Mouse (Mus musculus) embryonic facial prominence, embryonic 15.5 days (tissue): ENCODE measurements at regions not wholly inside any gene's neighbourhood (a gene's known extent, or its start where the extent isn't known, plus 50 kb on each side); places are given as distances from the start of the nearest gene placed in this dataset.

Experiments used
- ATAC-seq: fragments of 200-750 bp; cut with Nextera tagmentation; 2 replicates; pipeline ENCODE4 v1.8.0; 2017; ENCODE audit warnings: low read depth, moderate TSS enrichment; ENCODE audit not compliant: insufficient number of reproducible peaks, low FRiP score, low TSS enrichment
- H3K27ac ChIP-seq: fragments of 300-500 bp; sonication (generic); replicated peaks from 2 replicates; pipeline ENCODE4 v1.5.1; 2015; ENCODE audit warnings: mild to moderate bottlenecking, inconsistent platforms
- H3K27me3 ChIP-seq: fragments of 300-500 bp; sonication (generic); 2 replicates; pipeline ENCODE4 v1.6.1; 2015; ENCODE audit warnings: inconsistent platforms
- H3K36me3 ChIP-seq: fragments of 300-500 bp; sonication (generic); 2 replicates; pipeline ENCODE4 v1.6.1; 2015; ENCODE audit warnings: mild to moderate bottlenecking, inconsistent platforms
- H3K4me1 ChIP-seq: fragments of 300-500 bp; sonication (generic); 2 replicates; pipeline ENCODE4 v1.6.1; 2015; ENCODE audit warnings: inconsistent platforms
- H3K4me2 ChIP-seq: fragments of 300-500 bp; sonication (generic); replicated peaks from 2 replicates; pipeline ENCODE4 v1.6.1; 2015; ENCODE audit warnings: mild to moderate bottlenecking, inconsistent platforms
- H3K4me3 ChIP-seq: fragments of 300-500 bp; sonication (generic); replicated peaks from 2 replicates; pipeline ENCODE4 v1.5.1; 2015; ENCODE audit warnings: mild to moderate bottlenecking, inconsistent platforms
- H3K9ac ChIP-seq: fragments of 300-500 bp; sonication (generic); 2 replicates; pipeline ENCODE4 v1.6.1; 2015; ENCODE audit warnings: inconsistent platforms
- H3K9me3 ChIP-seq: fragments of 300-500 bp; sonication (generic); replicated peaks from 2 replicates; pipeline ENCODE4 v1.6.1; 2016; ENCODE audit warnings: inconsistent platforms
- WGBS: fragments of 180-500 bp; shearing (Covaris S2); methylation state at CpG from one replicate; pipeline ENCODE4 v1.1.7; 2015; 5-methylcytosine and 5-hydroxymethylcytosine counted together

- no peaks in the 10 kb centered on the region for H3K9me3 ChIP-seq
- no peaks in the 10 kb centered on the region for H3K36me3 ChIP-seq
- H3K4me1 ChIP-seq = no peaks in the 10 kb centered on the region
- ATAC-seq = no peak
- no peaks in the 10 kb centered on the region for H3K27me3 ChIP-seq
- WGBS = 81% methylated on average over 5 of the region's 5 CpGs
- H3K4me2 ChIP-seq = no peak overlapping the region
- H3K27ac ChIP-seq = no peak overlapping the region
- no peak overlapping the region for H3K4me3 ChIP-seq
- H3K9ac ChIP-seq = no peak overlapping the region
Measured at GRCm38 (mm10) chr10:125467503-125467902, 78.2 kb upstream of the Slc16a7 start.

GRCm38 (mm10) chr10:125488350-125488749, 99.1 kb upstream of the Slc16a7 start:
- ATAC-seq = no peak
- Histone ChIP-seq H3K36me3 (no peaks in the 10 kb centered on the region), H3K4me1 (no peaks in the 10 kb centered on the region), H3K9ac (no peak overlapping the region), H3K4me3 (no peak overlapping the region), H3K27ac (no peak overlapping the region), H3K27me3 (no peaks in the 10 kb centered on the region), H3K4me2 (no peak overlapping the region), H3K9me3 (no peaks in the 10 kb centered on the region)
- WGBS = 67% methylated on average over 3 of the region's 3 CpGs

DNA sequence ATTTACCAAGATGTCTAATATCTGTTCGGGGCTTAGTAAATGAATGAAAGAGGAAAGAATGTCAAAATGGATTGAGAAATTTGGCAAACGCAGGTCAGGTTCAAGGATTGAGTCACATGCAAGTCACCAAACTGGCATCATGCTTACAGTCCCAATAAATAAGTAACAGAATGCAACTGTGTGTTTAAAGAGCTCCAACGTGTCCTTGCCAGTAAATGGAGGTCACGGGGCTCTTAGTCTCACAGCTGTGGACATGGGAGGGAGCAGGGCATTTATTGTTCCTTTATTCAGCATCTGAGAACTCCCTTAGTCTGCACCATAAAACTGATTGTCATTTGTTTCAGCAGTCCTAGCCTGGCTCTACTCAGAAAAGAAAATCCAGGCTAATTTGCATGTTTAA, 101.1 kb upstream of the Slc16a7 start:
- H3K9me3 ChIP-seq = no peaks in the 10 kb centered on the region
- no peak overlapping the region for H3K4me2 ChIP-seq
- H3K36me3 ChIP-seq = no peaks in the 10 kb centered on the region
- no peak for ATAC-seq
- H3K9ac ChIP-seq = no peak overlapping the region
- no peaks in the 10 kb centered on the region for H3K4me1 ChIP-seq
- H3K27ac ChIP-seq = no peak overlapping the region
- 61% methylated on average over 4 of the region's 4 CpGs for WGBS
- no peak overlapping the region for H3K4me3 ChIP-seq
- H3K27me3 ChIP-seq = no peaks in the 10 kb centered on the region

GRCm38 (mm10) chr10:125494489-125494888, 105.2 kb upstream of the Slc16a7 start:
- Histone ChIP-seq H3K4me2 (no peak overlapping the region), H3K9me3 (no peaks in the 10 kb centered on the region), H3K9ac (no peak overlapping the region), H3K4me1 (no peaks in the 10 kb centered on the region), H3K27ac (no peak overlapping the region), H3K36me3 (no peaks in the 10 kb centered on the region), H3K4me3 (no peak overlapping the region), H3K27me3 (no peaks in the 10 kb centered on the region)
- ATAC-seq = no peak
- 81% methylated on average over 4 of the region's 4 CpGs for WGBS

DNA sequence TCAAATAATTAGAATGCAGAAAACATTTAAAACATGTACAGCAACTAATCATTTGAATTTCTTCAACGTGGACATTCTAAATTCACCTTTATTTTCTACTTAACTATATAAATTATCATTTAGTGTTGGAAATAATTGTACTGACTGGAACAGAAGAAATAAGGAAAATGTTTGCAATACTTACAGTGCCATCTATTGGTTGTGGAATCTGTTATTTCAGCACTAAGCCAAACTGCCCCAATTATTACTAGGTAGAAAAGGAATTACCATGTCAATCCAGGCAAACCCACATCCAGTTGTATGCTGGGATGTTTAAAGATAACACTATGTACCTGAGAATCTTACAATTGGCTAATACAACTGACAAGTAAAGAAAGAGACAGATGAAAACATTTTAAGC, 109.1 kb upstream of the Slc16a7 start:
- no peaks in the 10 kb centered on the region for H3K4me1 ChIP-seq
- H3K27me3 ChIP-seq = no peaks in the 10 kb centered on the region
- 38% methylated on average over 1 of the region's 1 CpGs for WGBS
- H3K36me3 ChIP-seq = no peaks in the 10 kb centered on the region
- H3K4me2 ChIP-seq = no peak overlapping the region
- H3K9ac ChIP-seq = no peak overlapping the region
- no peak overlapping the region for H3K27ac ChIP-seq
- H3K4me3 ChIP-seq = no peak overlapping the region
- H3K9me3 ChIP-seq = no peaks in the 10 kb centered on the region
- ATAC-seq = no peak

DNA sequence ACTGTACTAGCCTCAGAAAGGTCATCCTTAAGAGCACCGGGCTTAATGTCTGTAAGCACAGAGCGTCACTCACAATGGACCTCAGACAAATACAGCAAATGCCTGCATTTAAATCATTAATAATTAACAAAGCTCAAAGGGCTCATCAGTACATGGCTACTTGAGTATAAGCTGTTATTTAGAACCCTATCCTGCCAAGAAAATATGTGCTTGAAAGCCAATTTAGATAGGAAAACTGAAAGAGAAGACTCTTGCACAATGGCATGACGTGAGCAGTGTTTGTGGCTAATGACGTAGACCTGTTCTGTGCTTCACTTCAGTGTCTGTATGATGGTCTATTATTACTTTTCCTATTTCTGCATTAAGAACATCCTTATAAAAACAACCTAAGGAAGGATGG, 111.1 kb upstream of the Slc16a7 start:
- no peaks in the 10 kb centered on the region for H3K9me3 ChIP-seq
- H3K36me3 ChIP-seq = no peaks in the 10 kb centered on the region
- no peaks in the 10 kb centered on the region for H3K27me3 ChIP-seq
- no peak overlapping the region for H3K4me3 ChIP-seq
- ATAC-seq = no peak
- H3K4me1 ChIP-seq = no peaks in the 10 kb centered on the region
- H3K9ac ChIP-seq = no peak overlapping the region
- no peak overlapping the region for H3K4me2 ChIP-seq
- WGBS = 88% methylated on average over 4 of the region's 4 CpGs
- H3K27ac ChIP-seq = no peak overlapping the region

DNA sequence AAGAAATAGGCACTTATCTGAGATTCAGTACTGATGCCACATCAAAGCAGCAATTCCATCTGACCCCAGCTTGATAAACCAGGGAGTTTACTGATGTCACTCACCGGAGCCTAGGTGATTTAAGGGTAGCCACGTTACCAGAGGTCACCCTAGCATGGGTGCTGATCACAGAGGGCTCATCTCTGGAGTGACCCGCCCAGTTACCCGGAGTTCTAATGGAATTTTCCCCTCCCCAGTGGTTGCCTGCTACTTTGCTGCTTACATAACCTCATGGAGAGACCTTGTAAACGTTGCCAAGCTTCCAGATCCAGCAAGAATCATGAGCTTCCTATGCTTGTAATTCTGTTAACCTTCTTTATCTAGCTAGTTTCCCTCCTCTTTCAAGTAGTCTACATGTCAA, 125.8 kb upstream of the Slc16a7 start:
- Histone ChIP-seq H3K27me3 (no peaks in the 10 kb centered on the region), H3K36me3 (no peaks in the 10 kb centered on the region), H3K9me3 (no peaks in the 10 kb centered on the region), H3K4me3 (no peak overlapping the region), H3K4me1 (no peaks in the 10 kb centered on the region), H3K27ac (no peak overlapping the region), H3K9ac (no peak overlapping the region), H3K4me2 (no peak overlapping the region)
- WGBS = 70% methylated on average over 5 of the region's 5 CpGs
- ATAC-seq = no peak

GRCm38 (mm10) chr10:125530876-125531275, 141.6 kb upstream of the Slc16a7 start:
- no peak for ATAC-seq
- H3K9ac ChIP-seq = no peak overlapping the region
- 82% methylated on average over 6 of the region's 6 CpGs for WGBS

DNA sequence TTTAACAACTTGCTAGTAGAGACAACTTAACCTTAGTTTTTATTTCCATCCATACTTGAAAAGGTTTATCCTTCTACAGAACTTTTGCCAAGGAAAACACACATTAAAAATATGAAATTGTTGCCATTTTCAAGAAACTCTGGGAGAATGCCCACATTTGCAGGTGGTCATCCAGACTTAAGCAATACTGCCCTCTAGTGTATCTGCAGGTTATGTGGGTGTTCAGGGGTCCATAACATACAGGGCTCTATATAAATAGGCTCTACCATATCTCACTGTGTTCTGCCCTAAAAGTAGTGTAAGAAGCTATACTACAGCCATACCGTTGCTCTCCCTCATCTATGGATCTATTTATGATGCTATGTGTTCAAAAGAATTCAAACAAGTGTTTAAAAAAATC, 149.1 kb upstream of the Slc16a7 start:
- Histone ChIP-seq H3K4me3 (no peak overlapping the region), H3K27ac (no peak overlapping the region), H3K27me3 (no peaks in the 10 kb centered on the region), H3K36me3 (no peaks in the 10 kb centered on the region), H3K4me1 (no peaks in the 10 kb centered on the region), H3K9ac (no peak overlapping the region), H3K9me3 (no peaks in the 10 kb centered on the region), H3K4me2 (no peak overlapping the region)
- WGBS = 59% methylated on average over 1 of the region's 1 CpGs
- ATAC-seq = no peak

More at GRCm38 (mm10) chr10:125530876-125531275, 141.6 kb upstream of the Slc16a7 start:
- no peaks in the 10 kb centered on the region for H3K36me3 ChIP-seq
- no peaks in the 10 kb centered on the region for H3K27me3 ChIP-seq
- H3K4me1 ChIP-seq = no peaks in the 10 kb centered on the region
- no peak overlapping the region for H3K4me2 ChIP-seq
- H3K9me3 ChIP-seq = no peaks in the 10 kb centered on the region
- no peak overlapping the region for H3K27ac ChIP-seq
- H3K4me3 ChIP-seq = no peak overlapping the region

DNA sequence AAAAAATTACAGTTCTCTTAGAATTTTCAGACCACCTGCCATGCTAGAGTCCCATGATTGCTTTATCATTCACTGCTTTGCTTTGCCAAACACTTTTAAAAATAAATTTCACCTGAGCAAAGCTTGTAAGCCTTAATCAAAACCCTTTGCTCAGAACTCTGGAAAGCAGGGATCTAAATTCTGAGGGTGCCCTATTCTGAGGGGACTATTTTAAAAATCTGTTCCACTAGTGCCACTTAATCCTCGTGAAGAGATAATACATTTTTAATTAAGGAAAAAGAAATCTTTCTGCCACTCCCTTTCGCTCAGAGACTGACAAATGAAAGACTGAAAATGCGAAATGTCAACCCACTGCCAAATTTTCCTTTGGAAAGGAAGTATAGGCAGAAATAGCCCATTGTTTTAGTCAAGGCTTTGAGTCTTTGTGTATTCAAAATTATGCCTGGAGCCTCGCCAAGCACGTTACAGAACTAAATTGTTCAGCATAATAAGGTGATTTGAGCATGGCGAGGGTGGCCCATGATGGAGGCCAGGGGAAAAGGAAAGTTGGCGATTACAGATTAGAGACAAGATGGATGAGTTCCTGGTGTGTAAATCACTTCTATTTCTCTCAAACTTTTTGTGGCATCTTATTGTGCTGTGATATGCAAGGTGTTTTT, 197.4 kb upstream of the Slc16a7 start:
- WGBS = 57% methylated on average over 7 of the region's 7 CpGs
- Histone ChIP-seq H3K4me1 (no peaks in the 10 kb centered on the region), H3K36me3 (no peaks in the 10 kb centered on the region), H3K4me2 (no peak overlapping the region), H3K27me3 (no peaks in the 10 kb centered on the region), H3K27ac (no peak overlapping the region), H3K4me3 (no peak overlapping the region), H3K9ac (no peak overlapping the region), H3K9me3 (no peaks in the 10 kb centered on the region)
- no peak for ATAC-seq

GRCm38 (mm10) chr10:125593006-125593405, 203.7 kb upstream of the Slc16a7 start:
- Histone ChIP-seq H3K4me2 (no peak overlapping the region), H3K9me3 (no peaks in the 10 kb centered on the region), H3K27me3 (no peaks in the 10 kb centered on the region), H3K4me3 (no peak overlapping the region), H3K27ac (no peak overlapping the region), H3K9ac (no peak overlapping the region), H3K4me1 (no peaks in the 10 kb centered on the region), H3K36me3 (no peaks in the 10 kb centered on the region)
- no peak for ATAC-seq
- WGBS = 82% methylated on average over 5 of the region's 5 CpGs

DNA sequence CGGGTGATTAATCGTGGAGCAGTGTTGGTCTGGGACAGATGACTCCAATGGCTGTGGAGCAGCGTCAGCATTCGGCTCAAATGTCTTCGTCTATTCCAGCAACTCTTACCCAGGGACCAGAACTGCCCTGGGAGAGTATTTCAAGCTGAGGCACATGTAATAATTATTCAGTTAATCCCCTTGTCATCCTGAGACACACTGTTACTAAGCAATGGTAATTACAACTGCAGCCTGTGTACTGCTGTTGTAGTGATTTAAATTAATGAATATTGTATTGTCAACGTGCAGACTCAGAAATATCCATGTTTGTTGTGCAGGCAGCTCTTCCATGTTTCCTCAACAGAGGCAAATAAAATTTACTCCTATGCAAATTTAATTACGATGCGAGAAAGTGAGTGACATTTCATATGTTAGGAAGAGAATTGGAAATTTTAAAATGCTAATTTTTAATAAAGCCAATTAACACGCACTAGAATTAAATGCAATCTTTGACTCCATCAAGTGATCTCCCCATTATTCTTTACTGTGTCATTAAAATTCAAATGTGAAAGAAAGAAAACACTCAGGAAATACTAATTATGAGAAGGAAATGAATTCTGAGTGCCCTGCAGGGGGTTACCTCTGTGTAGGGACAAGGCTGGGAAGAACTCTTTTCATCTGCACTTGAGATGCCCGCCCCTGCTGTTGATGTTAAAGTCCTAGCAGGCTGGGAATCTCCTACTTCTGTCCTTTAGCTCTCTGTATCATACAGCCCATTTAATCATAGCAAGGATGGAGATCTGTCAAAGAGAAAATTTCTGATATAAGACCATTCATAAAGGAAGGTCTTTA, 218.7 kb upstream of the Slc16a7 start:
- Histone ChIP-seq H3K9ac (no peak overlapping the region), H3K4me3 (no peak overlapping the region), H3K4me2 (no peak overlapping the region), H3K4me1 (no peaks in the 10 kb centered on the region), H3K27me3 (no peaks in the 10 kb centered on the region), H3K9me3 (no peaks in the 10 kb centered on the region), H3K27ac (no peak overlapping the region), H3K36me3 (no peaks in the 10 kb centered on the region)
- no peak for ATAC-seq
- WGBS = 69% methylated on average over 10 of the region's 10 CpGs
